Mouse (Mus musculus) c-Kit-positive CD71-positive TER-119-negative erythroid progenitor cells, embryonic 14.5 days (primary cell): ENCODE measurements around the gene Serpinc1.

Experiments
- DNase-seq: peaks from one replicate; pipeline ENCODE4 v3.0.0-alpha.2; 2013; ENCODE audit warnings: low read depth

The Serpinc1 gene

DNA sequence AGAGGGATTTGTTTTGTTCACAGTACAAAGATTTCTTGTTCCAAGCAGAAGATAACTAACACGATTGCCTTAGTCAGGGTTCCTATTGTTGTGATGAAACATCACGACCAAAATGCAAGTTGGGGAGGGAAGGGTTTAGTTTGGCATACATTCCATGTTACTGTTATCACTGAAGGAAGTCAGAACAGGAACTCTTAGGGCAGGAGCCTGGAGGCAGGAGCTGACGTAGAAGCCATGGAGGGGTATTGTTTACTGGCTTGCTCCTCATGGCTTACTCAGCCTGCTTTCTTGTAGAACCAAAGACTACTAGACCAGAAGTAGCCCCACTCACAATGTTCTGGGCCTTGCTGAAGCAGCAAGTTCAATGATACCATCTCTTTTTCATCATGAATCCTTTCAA is 68.6 kb downstream of the Serpinc1 start:
- DNase-seq, result no peak
